Mouse (Mus musculus) megakaryocyte-erythroid progenitor cell, adult 5-6 weeks (primary cell): ENCODE results near the gene 1500015O10Rik. TPM values are rescaled to one million over a fixed set of nuclear protein-coding genes. Genes with fewer than 3 reads are reported as not detected.

Experiments
- ATAC-seq: replicated peaks from 2 replicates; pipeline ENCODE4 v1.8.0; 2016; ENCODE audit warnings: mild to moderate bottlenecking, inconsistent platforms; ENCODE audit not compliant: severe bottlenecking, poor library complexity, low FRiP score, low TSS enrichment
- total RNA-seq, 2 experiments: library from RNA; stranded (forward) in 1 of 2; stranded (reverse) in 1 of 2; fragments of 200-1000, 215-1000 nt in 1 of 2; fragments of >200 nt in 1 of 2; fragmentation: Nextera tagmentation in 1 of 2; gene quantifications; 2 replicates each; pipeline ENCODE4 v1.2.3; 2014 to 2017

1500015O10Rik gene
- total RNA-seq, 2 experiments from 2014 or later = not detected

GRCm38 (mm10) chr1:43769348-43769747, 38.9 kb downstream of the 1500015O10Rik start:
- no peak for ATAC-seq

- no peak for ATAC-seq
Observed at GRCm38 (mm10) chr1:43770032-43770431, 39.6 kb downstream of the 1500015O10Rik start.

- ATAC-seq = no peak
Observed at GRCm38 (mm10) chr1:43772694-43773093, 42.3 kb downstream of the 1500015O10Rik start.

DNA sequence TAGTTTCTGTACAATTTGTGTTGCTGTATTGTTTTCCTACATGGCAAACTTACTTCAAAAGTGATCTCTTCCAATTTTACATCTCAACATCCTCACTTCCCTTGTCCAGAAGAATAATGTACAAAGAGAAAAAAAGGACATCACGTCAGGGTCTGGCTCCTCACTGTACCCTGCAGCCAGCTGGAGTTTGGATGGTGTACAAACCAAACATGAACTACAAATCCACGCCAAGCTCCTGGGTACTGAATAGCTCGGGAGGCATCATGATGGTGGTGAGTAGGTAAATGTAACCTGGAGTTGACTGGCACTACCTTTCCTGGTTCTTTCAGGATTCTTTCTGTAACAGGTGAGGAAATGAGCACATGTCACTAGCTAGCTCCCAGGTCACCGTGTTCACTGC, 43.7 kb downstream of the 1500015O10Rik start:
- no peak for ATAC-seq

GRCm38 (mm10) chr1:43776106-43776505, 45.7 kb downstream of the 1500015O10Rik start:
- no peak for ATAC-seq

GRCm38 (mm10) chr1:43781195-43781594, 50.8 kb downstream of the 1500015O10Rik start:
- ATAC-seq = no peak

DNA sequence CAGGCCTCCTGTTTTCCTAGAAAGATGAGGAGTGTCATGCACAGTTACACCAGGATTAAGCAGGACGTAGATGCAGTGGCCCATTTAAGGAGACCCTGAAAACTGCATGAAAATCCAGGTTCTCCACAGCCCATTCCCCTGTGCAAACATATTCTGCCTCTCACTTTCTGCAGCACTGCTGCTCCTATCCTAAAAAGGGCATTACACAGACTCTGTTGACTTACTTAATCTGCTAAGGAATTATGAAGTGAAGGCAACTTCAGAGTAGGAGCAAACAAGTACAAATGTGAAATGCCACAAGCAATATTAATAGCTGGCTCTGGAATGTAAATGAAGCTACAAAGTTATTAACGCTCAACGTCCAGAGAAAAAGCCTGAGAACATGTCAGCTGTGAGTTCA, 51.3 kb downstream of the 1500015O10Rik start:
- ATAC-seq = no peak

DNA sequence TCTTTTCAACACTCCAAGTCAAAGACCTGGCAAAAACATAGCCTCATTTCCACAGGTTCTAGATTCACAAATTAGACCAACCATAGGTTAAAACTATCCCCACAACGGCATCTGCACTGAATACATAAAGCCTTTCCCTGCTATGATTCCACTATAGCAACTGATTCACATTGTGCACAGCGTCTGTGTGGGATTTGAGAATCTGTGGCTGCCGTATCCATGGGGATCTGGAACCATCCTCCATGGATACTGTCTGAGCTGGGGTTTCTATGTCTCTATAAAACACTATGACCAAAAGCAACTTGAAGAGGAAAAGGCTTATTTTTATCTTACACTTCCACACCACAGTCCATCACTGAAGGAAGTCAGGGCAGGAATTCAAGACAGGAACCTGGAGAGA, 52.3 kb downstream of the 1500015O10Rik start:
- ATAC-seq = no peak

DNA sequence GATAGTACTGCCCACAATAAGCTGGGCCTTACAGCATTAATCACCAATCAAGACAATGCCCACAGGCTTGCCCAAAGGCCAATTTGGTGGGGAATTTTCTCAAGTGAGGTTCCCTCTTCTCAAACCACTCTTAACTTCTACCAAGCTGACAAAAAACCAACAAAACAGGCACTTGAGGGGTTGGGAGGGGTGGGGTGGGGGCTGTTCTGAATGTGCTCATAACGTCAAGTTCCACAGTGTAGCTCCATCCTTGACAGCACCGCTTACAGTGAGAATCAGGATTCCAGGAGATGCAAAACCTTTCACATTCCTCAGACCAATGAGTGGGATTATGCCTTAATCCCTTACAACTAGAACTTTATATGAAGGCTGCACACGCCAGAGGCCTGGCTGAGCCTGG, 52.8 kb downstream of the 1500015O10Rik start:
- no peak for ATAC-seq

GRCm38 (mm10) chr1:43785316-43785715, 54.9 kb downstream of the 1500015O10Rik start:
- ATAC-seq = no peak

DNA sequence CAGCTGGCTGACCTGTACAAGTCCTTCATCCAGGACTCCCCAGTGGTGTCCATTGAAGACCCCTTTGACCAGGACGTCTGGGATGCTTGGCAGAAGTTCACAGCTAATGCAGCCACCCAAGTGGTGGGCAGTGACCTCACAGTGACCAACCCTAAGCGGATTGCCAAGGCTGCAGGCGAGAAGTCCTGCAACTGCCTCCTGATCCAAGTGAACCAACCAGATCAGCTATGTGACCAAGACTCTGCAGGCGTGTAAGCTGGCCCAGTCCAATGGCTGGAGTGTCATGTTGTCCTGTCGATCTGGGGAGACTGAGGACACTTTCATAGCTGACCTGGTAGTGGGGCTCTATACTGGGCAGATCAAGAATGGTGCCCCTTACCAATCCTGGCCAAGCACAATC, 56.3 kb downstream of the 1500015O10Rik start:
- ATAC-seq = no peak

DNA sequence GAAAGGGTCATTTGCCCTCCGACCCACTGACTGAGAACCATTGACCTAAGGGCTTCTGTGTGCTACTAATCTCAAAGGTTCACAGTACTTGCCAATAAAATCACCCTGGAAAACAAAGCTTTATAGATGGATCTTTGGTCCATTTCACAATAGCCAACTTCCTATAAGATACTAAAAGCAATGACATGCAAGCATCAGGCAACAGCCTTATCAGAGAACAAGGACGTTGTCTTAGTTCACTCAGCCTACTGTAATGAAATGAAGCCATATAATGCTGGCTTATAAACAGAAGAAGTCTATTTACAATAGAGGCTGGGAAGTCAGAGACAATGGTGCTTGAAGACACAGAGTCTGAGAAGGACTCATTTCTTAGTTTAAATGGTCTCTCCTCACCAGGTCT, 59.4 kb downstream of the 1500015O10Rik start:
- no peak for ATAC-seq

Other genes starting within 250 kb of the 1500015O10Rik start
- gene Uxs1, start 97.2 kb downstream of the 1500015O10Rik start, total RNA-seq (2014; fragmentation: Nextera tagmentation) = 15.3 and 34.0 TPM in 2 replicates
- gene Uxs1, start 97.2 kb downstream of the 1500015O10Rik start, total RNA-seq (2017) = 20.8 and 40.2 TPM in 2 replicates
- 73.5 and 86.8 TPM in 2 replicates for gene Tpp2, start 203.0 kb downstream of the 1500015O10Rik start, total RNA-seq (2014; fragmentation: Nextera tagmentation)
- 127 and 129 TPM in 2 replicates for gene Tpp2, start 203.0 kb downstream of the 1500015O10Rik start, total RNA-seq (2017)